Mouse (Mus musculus): ENCODE data around the gene Nrp2. TPM values are rescaled to one million over a fixed set of nuclear protein-coding genes. Genes with fewer than 3 reads are reported as not detected.
A peak's percentile ranks its signal among the peaks of the same experiment; 100 is the strongest.

The Nrp2 gene
- polyA plus RNA-seq, 1 experiment from 2014 or later: 29.3 TPM

DNA sequence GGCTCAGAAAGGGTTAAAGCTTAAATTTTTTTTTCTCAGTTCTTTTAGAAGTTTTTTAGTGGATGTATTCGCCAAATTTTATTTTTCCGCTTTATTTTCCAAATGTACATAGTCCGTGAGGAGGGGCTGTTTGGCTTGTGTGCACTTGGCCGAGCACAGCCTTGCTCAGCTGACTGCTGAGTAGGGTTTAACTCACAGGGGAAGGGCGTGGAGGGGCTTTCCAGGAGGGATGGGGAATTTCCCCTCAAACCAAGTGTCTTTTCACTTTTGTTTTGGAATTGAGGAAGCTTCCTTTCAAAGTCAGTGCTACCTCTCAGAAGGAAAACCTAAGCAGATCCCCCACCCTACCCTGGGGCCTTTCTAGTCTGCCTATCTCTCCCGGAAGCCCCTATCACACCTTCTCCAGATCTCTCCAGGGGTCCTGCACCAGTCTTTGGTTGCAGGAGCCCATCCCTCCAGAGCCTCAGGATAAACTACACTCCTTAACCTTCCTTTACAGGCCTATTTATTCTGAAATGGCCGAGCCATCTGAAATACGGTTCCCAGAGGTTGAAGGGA is 33.4 kb downstream of the Nrp2 start:
- H3K36me3 ChIP-seq (ENCODE audit: control insufficient read depth, insufficient read depth, low read length): no peaks in the 10 kb centered on the region
- H3K27me3 ChIP-seq (ENCODE audit: control insufficient read depth, insufficient read depth, low read length): no peaks in the 10 kb centered on the region; the same call in 1 of the 2 replicates
- DNase-seq (ENCODE audit: low spot score) (no peak), ATAC-seq (ENCODE audit: low FRiP score) (no peak)
- no peaks in the 10 kb centered on the region for H3K4me1 ChIP-seq (replicated peaks; ENCODE audit: control insufficient read depth, insufficient read depth, low read length)
- H3K4me2 ChIP-seq (replicated peaks; ENCODE audit: low read depth, low read length): no peak overlapping the region
- H3K4me3 ChIP-seq (ENCODE audit: low read depth, low read length): no peak overlapping the region
- no peak overlapping the region for H3K27ac ChIP-seq (ENCODE audit: low read depth, low read length)
- no peaks in the 10 kb centered on the region for H3K9me3 ChIP-seq (ENCODE audit: control insufficient read depth, low read length)
- no peak overlapping the region for H3K9ac ChIP-seq (ENCODE audit: low read depth, low read length)
- 69% methylated on average over 8 of the region's 8 CpGs for WGBS

DNA sequence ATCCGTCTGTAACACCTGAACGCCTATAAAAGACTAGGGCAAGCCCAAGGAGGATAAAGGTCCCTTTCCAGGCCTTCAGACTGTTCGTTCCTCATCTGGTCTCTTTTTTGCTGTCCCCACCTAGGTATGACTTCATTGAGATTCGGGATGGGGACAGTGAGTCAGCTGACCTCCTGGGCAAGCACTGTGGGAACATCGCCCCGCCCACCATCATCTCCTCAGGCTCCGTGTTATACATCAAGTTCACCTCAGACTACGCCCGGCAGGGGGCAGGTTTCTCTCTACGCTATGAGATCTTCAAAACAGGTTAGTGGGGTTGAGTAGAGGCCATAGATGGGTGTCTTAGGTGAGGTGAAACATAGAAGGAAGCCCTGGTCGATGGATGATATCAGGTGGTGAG is 35.1 kb downstream of the Nrp2 start:
- no peak overlapping the region for H3K4me2 ChIP-seq (replicated peaks; ENCODE audit: low read depth, low read length)
- WGBS: 83% methylated on average over 11 of the region's 11 CpGs

DNA sequence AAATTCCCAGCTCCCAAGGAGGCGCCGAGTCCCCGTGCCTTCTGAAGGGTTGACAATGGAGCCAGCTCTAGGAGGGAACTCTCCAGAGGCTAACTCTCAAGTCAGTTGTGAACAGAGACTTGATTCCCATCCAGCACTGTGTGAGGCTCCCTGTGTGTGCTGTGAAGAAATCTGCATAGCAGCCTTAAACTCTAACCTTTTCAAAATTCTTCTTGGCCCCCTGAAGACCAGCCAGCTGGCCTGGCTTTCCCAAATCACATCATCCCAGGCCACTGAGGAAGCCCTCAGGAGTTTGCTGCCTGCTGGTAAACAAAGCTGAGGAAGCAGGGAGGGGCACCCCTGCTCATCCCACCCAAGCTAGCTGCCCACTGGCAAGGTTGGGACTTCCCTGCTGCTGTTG is 39.0 kb downstream of the Nrp2 start:
- DNase-seq (ENCODE audit: low spot score): no peak
- ATAC-seq (ENCODE audit: low FRiP score): no peak
- Histone ChIP-seq H3K27me3 (ENCODE audit: control insufficient read depth, insufficient read depth, low read length) (no peaks in the 10 kb centered on the region; the same call in 1 of the 2 replicates), H3K9me3 (ENCODE audit: control insufficient read depth, low read length) (no peaks in the 10 kb centered on the region), H3K36me3 (ENCODE audit: control insufficient read depth, insufficient read depth, low read length) (no peaks in the 10 kb centered on the region), H3K4me2 (replicated peaks; ENCODE audit: low read depth, low read length) (no peak overlapping the region), H3K4me3 (ENCODE audit: low read depth, low read length) (no peak overlapping the region), H3K27ac (ENCODE audit: low read depth, low read length) (no peak overlapping the region), H3K4me1 (replicated peaks; ENCODE audit: control insufficient read depth, insufficient read depth, low read length) (no peaks in the 10 kb centered on the region; the same call in 1 of the 2 replicates), H3K9ac (ENCODE audit: low read depth, low read length) (no peak overlapping the region)
- 39% methylated on average over 3 of the region's 3 CpGs for WGBS

More for the DNA sequence above, 35.1 kb downstream of the Nrp2 start:
- H3K27ac ChIP-seq (ENCODE audit: low read depth, low read length): no peak overlapping the region
- no peaks in the 10 kb centered on the region for H3K36me3 ChIP-seq (ENCODE audit: control insufficient read depth, insufficient read depth, low read length)
- H3K9ac ChIP-seq (ENCODE audit: low read depth, low read length): no peak overlapping the region
- no peaks in the 10 kb centered on the region; the same call in 1 of the 2 replicates for H3K27me3 ChIP-seq (ENCODE audit: control insufficient read depth, insufficient read depth, low read length)
- H3K4me1 ChIP-seq (replicated peaks; ENCODE audit: control insufficient read depth, insufficient read depth, low read length): no peaks in the 10 kb centered on the region; the same call in 1 of the 2 replicates
- DNase-seq (ENCODE audit: low spot score): no peak
- H3K9me3 ChIP-seq (ENCODE audit: control insufficient read depth, low read length): no peaks in the 10 kb centered on the region
- no peak for ATAC-seq (ENCODE audit: low FRiP score)
- H3K4me3 ChIP-seq (ENCODE audit: low read depth, low read length): no peak overlapping the region

DNA sequence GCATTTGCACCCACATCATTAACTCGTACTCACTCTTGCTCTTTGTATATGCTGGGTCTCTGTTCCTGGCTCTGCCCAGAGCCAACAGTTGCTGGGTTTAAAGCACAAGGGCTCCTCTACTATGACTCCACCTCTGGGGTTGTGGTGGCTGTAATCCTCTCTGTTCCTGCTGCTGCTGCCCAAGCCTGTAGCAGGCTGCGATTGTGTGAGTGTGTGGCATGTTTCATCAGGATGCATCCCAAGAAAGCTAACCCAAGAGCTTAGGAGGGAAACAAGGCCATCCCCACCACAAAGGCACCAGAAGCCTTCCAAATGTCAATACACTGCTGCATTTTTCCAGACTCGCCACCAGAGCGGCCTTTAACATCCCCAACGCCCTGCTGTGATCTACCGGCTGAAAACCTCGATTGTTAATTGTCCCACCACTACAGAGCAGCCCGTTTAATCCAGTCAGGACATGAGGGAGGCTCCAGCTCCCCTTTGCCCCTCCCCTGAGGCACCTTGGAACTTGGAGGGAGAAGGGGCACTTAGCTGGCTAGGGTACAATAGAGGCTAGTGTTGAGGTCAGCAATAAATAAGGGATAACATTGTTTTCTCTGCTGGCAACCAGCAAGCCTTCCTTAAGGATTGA is 40.1 kb downstream of the Nrp2 start:
- no peak overlapping the region for H3K4me3 ChIP-seq (ENCODE audit: low read depth, low read length)
- H3K36me3 ChIP-seq (ENCODE audit: control insufficient read depth, insufficient read depth, low read length): no peaks in the 10 kb centered on the region
- WGBS: 16% methylated on average over 8 of the region's 8 CpGs
- 0 out of 2 replicates have a peak, but pooled peaks have one; percentile 49 for ATAC-seq (ENCODE audit: low FRiP score)
- H3K4me1 ChIP-seq (replicated peaks; ENCODE audit: control insufficient read depth, insufficient read depth, low read length): no peaks in the 10 kb centered on the region; the same call in 1 of the 2 replicates
- no peak overlapping the region for H3K27ac ChIP-seq (ENCODE audit: low read depth, low read length)
- H3K4me2 ChIP-seq (replicated peaks; ENCODE audit: low read depth, low read length): no peak overlapping the region
- no peak overlapping the region for H3K9ac ChIP-seq (ENCODE audit: low read depth, low read length)
- DNase-seq (ENCODE audit: low spot score): peak; percentile 36
- H3K27me3 ChIP-seq (ENCODE audit: control insufficient read depth, insufficient read depth, low read length): peaks cover 2% of the 10 kb centered on the region
- H3K9me3 ChIP-seq (ENCODE audit: control insufficient read depth, low read length): no peaks in the 10 kb centered on the region

DNA sequence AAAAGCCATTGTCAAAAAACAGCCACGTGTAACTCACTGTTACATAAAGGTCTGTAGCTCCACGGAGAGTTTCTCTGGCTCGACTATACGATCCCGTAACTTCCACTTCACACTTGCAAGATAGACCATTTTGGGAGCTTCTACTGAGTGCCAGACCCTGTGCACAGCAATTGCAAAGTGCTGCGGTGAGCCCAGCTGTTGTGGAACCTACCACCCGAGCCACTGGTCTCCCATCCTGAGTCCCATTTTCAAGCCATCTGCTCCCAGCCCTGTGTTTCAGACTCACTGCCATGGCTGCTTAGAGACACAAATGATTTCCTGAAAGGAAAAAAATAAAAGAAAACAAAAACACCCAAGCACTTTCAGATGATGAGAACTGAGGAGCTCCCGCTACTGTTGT is 42.8 kb downstream of the Nrp2 start:
- Histone ChIP-seq H3K4me3 (ENCODE audit: low read depth, low read length) (no peak overlapping the region), H3K4me1 (replicated peaks; ENCODE audit: control insufficient read depth, insufficient read depth, low read length) (no peaks in the 10 kb centered on the region; the same call in none of the 2 replicates), H3K9ac (ENCODE audit: low read depth, low read length) (no peak overlapping the region), H3K4me2 (replicated peaks; ENCODE audit: low read depth, low read length) (no peak overlapping the region), H3K36me3 (ENCODE audit: control insufficient read depth, insufficient read depth, low read length) (no peaks in the 10 kb centered on the region), H3K27ac (ENCODE audit: low read depth, low read length) (no peak overlapping the region), H3K9me3 (ENCODE audit: control insufficient read depth, low read length) (no peaks in the 10 kb centered on the region), H3K27me3 (ENCODE audit: control insufficient read depth, insufficient read depth, low read length) (peaks cover 6% of the 10 kb centered on the region)
- WGBS: 93% methylated on average over 8 of the region's 8 CpGs
- no peak for DNase-seq (ENCODE audit: low spot score)
- ATAC-seq (ENCODE audit: low FRiP score): no peak

DNA sequence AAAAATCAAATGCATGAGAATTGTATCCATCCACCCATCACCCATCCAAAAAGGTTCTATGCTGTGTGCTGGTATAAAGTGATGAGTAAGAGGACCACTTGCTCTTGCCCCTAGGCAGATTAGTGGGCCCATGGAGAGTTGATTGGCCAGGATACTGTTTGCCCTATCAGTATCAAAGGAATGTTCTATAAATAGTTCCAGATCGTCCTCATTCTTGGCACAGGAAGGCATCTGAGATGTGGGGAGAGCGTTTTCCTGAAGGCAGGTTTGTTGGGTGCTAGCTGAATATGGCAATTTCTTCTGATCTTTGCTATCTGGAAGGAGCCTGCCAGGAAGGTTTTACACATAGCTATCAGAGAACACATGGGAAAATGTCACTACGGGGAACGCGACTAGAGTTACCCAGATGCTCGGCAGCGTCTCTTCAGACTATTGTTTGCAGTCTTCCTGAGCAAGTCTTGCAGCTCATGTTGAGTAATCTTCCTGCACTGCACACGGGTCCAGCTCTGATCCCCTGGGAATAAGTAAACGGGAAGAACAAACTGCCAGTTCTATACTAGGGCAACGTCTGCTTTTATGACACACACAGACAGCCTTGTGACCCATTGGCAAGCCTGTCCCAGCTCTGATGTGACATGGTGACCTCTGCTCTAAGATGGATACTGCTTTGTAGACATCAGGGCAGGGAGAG is 44.5 kb downstream of the Nrp2 start:
- Histone ChIP-seq H3K27me3 (ENCODE audit: control insufficient read depth, insufficient read depth, low read length) (peaks cover 6% of the 10 kb centered on the region), H3K4me1 (replicated peaks; ENCODE audit: control insufficient read depth, insufficient read depth, low read length) (peaks cover 4% of the 10 kb centered on the region), H3K9ac (ENCODE audit: low read depth, low read length) (no peak overlapping the region), H3K27ac (ENCODE audit: low read depth, low read length) (no peak overlapping the region), H3K9me3 (ENCODE audit: control insufficient read depth, low read length) (no peaks in the 10 kb centered on the region), H3K36me3 (ENCODE audit: control insufficient read depth, insufficient read depth, low read length) (no peaks in the 10 kb centered on the region), H3K4me3 (ENCODE audit: low read depth, low read length) (no peak overlapping the region), H3K4me2 (replicated peaks; ENCODE audit: low read depth, low read length) (no peak overlapping the region)
- 59% methylated on average over 10 of the region's 10 CpGs for WGBS
- no peak for ATAC-seq (ENCODE audit: low FRiP score)
- DNase-seq (ENCODE audit: low spot score): no peak

DNA sequence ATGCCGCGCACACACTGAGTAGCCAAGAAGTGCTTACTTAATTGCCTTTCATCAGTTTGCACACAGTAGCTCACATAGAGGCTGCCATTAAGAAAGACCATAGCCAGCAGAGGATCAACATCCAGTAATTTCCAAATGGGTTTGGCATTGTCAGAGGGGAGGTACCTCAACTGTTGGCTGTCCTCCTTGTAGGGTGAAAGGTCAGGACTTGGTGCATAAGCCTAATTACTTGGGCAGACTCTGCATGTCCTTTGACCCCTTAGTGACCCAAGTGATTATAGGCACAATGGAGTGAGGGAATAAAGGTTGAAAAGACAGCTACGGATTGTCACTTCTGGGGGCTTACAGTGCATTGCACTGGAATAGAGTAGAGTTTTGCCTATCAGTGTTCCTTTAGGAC is 45.3 kb downstream of the Nrp2 start:
- no peak overlapping the region for H3K4me3 ChIP-seq (ENCODE audit: low read depth, low read length)
- H3K27me3 ChIP-seq (ENCODE audit: control insufficient read depth, insufficient read depth, low read length): peaks cover 6% of the 10 kb centered on the region
- H3K36me3 ChIP-seq (ENCODE audit: control insufficient read depth, insufficient read depth, low read length): no peaks in the 10 kb centered on the region
- no peak overlapping the region for H3K4me2 ChIP-seq (replicated peaks; ENCODE audit: low read depth, low read length)
- DNase-seq (ENCODE audit: low spot score) (no peak), ATAC-seq (ENCODE audit: low FRiP score) (no peak)
- H3K27ac ChIP-seq (ENCODE audit: low read depth, low read length): no peak overlapping the region
- peaks cover 4% of the 10 kb centered on the region for H3K4me1 ChIP-seq (replicated peaks; ENCODE audit: control insufficient read depth, insufficient read depth, low read length)
- H3K9ac ChIP-seq (ENCODE audit: low read depth, low read length): no peak overlapping the region
- 66% methylated on average over 3 of the region's 3 CpGs for WGBS
- H3K9me3 ChIP-seq (ENCODE audit: control insufficient read depth, low read length): no peaks in the 10 kb centered on the region

DNA sequence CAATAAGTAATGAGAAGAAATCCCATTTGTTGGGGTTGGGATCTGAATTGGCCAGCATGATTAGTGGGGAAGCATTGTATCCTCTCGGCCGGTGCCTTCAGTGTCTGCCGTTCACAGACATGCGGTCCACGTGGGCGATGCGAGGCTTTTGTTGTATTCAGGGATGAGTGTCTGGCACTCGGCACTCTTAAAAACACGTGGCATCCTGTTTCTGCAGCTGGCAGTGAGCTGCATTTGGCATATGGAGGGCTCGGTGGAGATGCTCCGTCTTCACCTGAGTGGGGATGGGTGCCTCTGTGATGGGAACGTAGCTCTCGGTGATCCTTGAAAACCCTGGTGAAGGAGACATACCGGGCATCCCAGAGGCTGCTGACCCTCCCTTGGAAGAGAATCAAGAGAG is 46.6 kb downstream of the Nrp2 start:
- Histone ChIP-seq H3K9ac (ENCODE audit: low read depth, low read length) (no peak overlapping the region), H3K27me3 (ENCODE audit: control insufficient read depth, insufficient read depth, low read length) (peaks cover 6% of the 10 kb centered on the region), H3K36me3 (ENCODE audit: control insufficient read depth, insufficient read depth, low read length) (no peaks in the 10 kb centered on the region), H3K4me1 (replicated peaks; ENCODE audit: control insufficient read depth, insufficient read depth, low read length) (peaks cover 4% of the 10 kb centered on the region), H3K4me2 (replicated peaks; ENCODE audit: low read depth, low read length) (no peak overlapping the region), H3K27ac (ENCODE audit: low read depth, low read length) (no peak overlapping the region), H3K4me3 (ENCODE audit: low read depth, low read length) (no peak overlapping the region), H3K9me3 (ENCODE audit: control insufficient read depth, low read length) (no peaks in the 10 kb centered on the region)
- 74% methylated on average over 14 of the region's 14 CpGs for WGBS
- no peak for ATAC-seq (ENCODE audit: low FRiP score)
- DNase-seq (ENCODE audit: low spot score): no peak
